Mouse (Mus musculus): ENCODE results near the gene Slc5a3. TPM values are rescaled to one million over a fixed set of nuclear protein-coding genes. Genes with fewer than 3 reads are reported as not detected.

Gene Slc5a3
- polyA plus RNA-seq, 1 experiment from 2014 or later, result 9.5 TPM

GRCm38 (mm10) chr16:92034676-92035075, 23.4 kb upstream of the Slc5a3 start:
- Histone ChIP-seq H3K27me3 (ENCODE audit: control insufficient read depth, insufficient read depth, low read length) (no peaks in the 10 kb centered on the region), H3K9ac (ENCODE audit: low read length) (no peak overlapping the region), H3K4me2 (ENCODE audit: low read depth, severe bottlenecking) (no peak overlapping the region), H3K4me3 (ENCODE audit: low read depth, low read length) (no peak overlapping the region), H3K9me3 (ENCODE audit: control insufficient read depth, low read length) (no peaks in the 10 kb centered on the region), H3K4me1 (ENCODE audit: control insufficient read depth, insufficient read depth, low read length) (no peaks in the 10 kb centered on the region), H3K36me3 (ENCODE audit: control insufficient read depth, insufficient read depth, low read length) (no peaks in the 10 kb centered on the region), H3K27ac (replicated peaks; ENCODE audit: low read depth, low read length) (no peak overlapping the region)
- DNase-seq (ENCODE audit: low spot score), result no peak
- 73% methylated on average over 5 of the region's 5 CpGs for WGBS
- no peak for ATAC-seq (ENCODE audit: insufficient number of reproducible peaks, low FRiP score, low TSS enrichment, low read depth)

- H3K27me3 ChIP-seq (ENCODE audit: control insufficient read depth, insufficient read depth, low read length), result no peaks in the 10 kb centered on the region
- H3K4me2 ChIP-seq (ENCODE audit: low read depth, severe bottlenecking), result no peak overlapping the region
- H3K36me3 ChIP-seq (ENCODE audit: control insufficient read depth, insufficient read depth, low read length), result no peaks in the 10 kb centered on the region
- H3K4me1 ChIP-seq (ENCODE audit: control insufficient read depth, insufficient read depth, low read length), result no peaks in the 10 kb centered on the region
- no peaks in the 10 kb centered on the region for H3K9me3 ChIP-seq (ENCODE audit: control insufficient read depth, low read length)
- WGBS, result 67% methylated on average over 8 of the region's 8 CpGs
- H3K4me3 ChIP-seq (ENCODE audit: low read depth, low read length), result no peak overlapping the region
- ATAC-seq (ENCODE audit: insufficient number of reproducible peaks, low FRiP score, low TSS enrichment, low read depth), result no peak
- H3K27ac ChIP-seq (replicated peaks; ENCODE audit: low read depth, low read length), result no peak overlapping the region
- no peak overlapping the region for H3K9ac ChIP-seq (ENCODE audit: low read length)
- no peak for DNase-seq (ENCODE audit: low spot score)
Observed at GRCm38 (mm10) chr16:92036701-92037100, 21.4 kb upstream of the Slc5a3 start.

GRCm38 (mm10) chr16:92037891-92038607, 20.1 kb upstream of the Slc5a3 start:
- Histone ChIP-seq H3K36me3 (ENCODE audit: control insufficient read depth, insufficient read depth, low read length) (no peaks in the 10 kb centered on the region), H3K4me2 (ENCODE audit: low read depth, severe bottlenecking) (no peak overlapping the region), H3K4me1 (ENCODE audit: control insufficient read depth, insufficient read depth, low read length) (no peaks in the 10 kb centered on the region), H3K4me3 (ENCODE audit: low read depth, low read length) (no peak overlapping the region), H3K27ac (replicated peaks; ENCODE audit: low read depth, low read length) (no peak overlapping the region), H3K9ac (ENCODE audit: low read length) (no peak overlapping the region), H3K27me3 (ENCODE audit: control insufficient read depth, insufficient read depth, low read length) (no peaks in the 10 kb centered on the region), H3K9me3 (ENCODE audit: control insufficient read depth, low read length) (no peaks in the 10 kb centered on the region)
- DNase-seq (ENCODE audit: low spot score) (no peak), ATAC-seq (ENCODE audit: insufficient number of reproducible peaks, low FRiP score, low TSS enrichment, low read depth) (no peak)
- WGBS, result 88% methylated on average over 21 of the region's 21 CpGs

GRCm38 (mm10) chr16:92039421-92039820, 18.7 kb upstream of the Slc5a3 start:
- ATAC-seq (ENCODE audit: insufficient number of reproducible peaks, low FRiP score, low TSS enrichment, low read depth) (no peak), DNase-seq (ENCODE audit: low spot score) (no peak)
- Histone ChIP-seq H3K4me3 (ENCODE audit: low read depth, low read length) (no peak overlapping the region), H3K27me3 (ENCODE audit: control insufficient read depth, insufficient read depth, low read length) (no peaks in the 10 kb centered on the region), H3K4me1 (ENCODE audit: control insufficient read depth, insufficient read depth, low read length) (no peaks in the 10 kb centered on the region), H3K9me3 (ENCODE audit: control insufficient read depth, low read length) (no peaks in the 10 kb centered on the region), H3K4me2 (ENCODE audit: low read depth, severe bottlenecking) (no peak overlapping the region), H3K9ac (ENCODE audit: low read length) (no peak overlapping the region), H3K27ac (replicated peaks; ENCODE audit: low read depth, low read length) (no peak overlapping the region), H3K36me3 (ENCODE audit: control insufficient read depth, insufficient read depth, low read length) (no peaks in the 10 kb centered on the region)
- whole genome bisulfite sequencing, result 95% methylated on average over 7 of the region's 7 CpGs

- no peak overlapping the region for H3K9ac ChIP-seq (ENCODE audit: low read length)
- H3K27me3 ChIP-seq (ENCODE audit: control insufficient read depth, insufficient read depth, low read length), result no peaks in the 10 kb centered on the region
- no peaks in the 10 kb centered on the region for H3K4me1 ChIP-seq (ENCODE audit: control insufficient read depth, insufficient read depth, low read length)
- DNase-seq (ENCODE audit: low spot score) (no peak), ATAC-seq (ENCODE audit: insufficient number of reproducible peaks, low FRiP score, low TSS enrichment, low read depth) (no peak)
- H3K4me3 ChIP-seq (ENCODE audit: low read depth, low read length), result no peak overlapping the region
- no peak overlapping the region for H3K27ac ChIP-seq (replicated peaks; ENCODE audit: low read depth, low read length)
- no peak overlapping the region for H3K4me2 ChIP-seq (ENCODE audit: low read depth, severe bottlenecking)
- no peaks in the 10 kb centered on the region for H3K36me3 ChIP-seq (ENCODE audit: control insufficient read depth, insufficient read depth, low read length)
- 93% methylated on average over 11 of the region's 11 CpGs for WGBS
- no peaks in the 10 kb centered on the region for H3K9me3 ChIP-seq (ENCODE audit: control insufficient read depth, low read length)
Observed at GRCm38 (mm10) chr16:92039966-92040365, 18.2 kb upstream of the Slc5a3 start.

- H3K27me3 ChIP-seq (ENCODE audit: control insufficient read depth, insufficient read depth, low read length), result no peaks in the 10 kb centered on the region
- no peak overlapping the region for H3K4me2 ChIP-seq (ENCODE audit: low read depth, severe bottlenecking)
- no peak overlapping the region for H3K27ac ChIP-seq (replicated peaks; ENCODE audit: low read depth, low read length)
- no peak for ATAC-seq (ENCODE audit: insufficient number of reproducible peaks, low FRiP score, low TSS enrichment, low read depth)
- H3K9ac ChIP-seq (ENCODE audit: low read length), result no peak overlapping the region
- no peak for DNase-seq (ENCODE audit: low spot score)
- 85% methylated on average over 7 of the region's 7 CpGs for WGBS
- H3K4me3 ChIP-seq (ENCODE audit: low read depth, low read length), result no peak overlapping the region
- H3K4me1 ChIP-seq (ENCODE audit: control insufficient read depth, insufficient read depth, low read length), result no peaks in the 10 kb centered on the region
- H3K36me3 ChIP-seq (ENCODE audit: control insufficient read depth, insufficient read depth, low read length), result no peaks in the 10 kb centered on the region
- H3K9me3 ChIP-seq (ENCODE audit: control insufficient read depth, low read length), result no peaks in the 10 kb centered on the region; the same call in 1 of the 2 replicates
Observed at GRCm38 (mm10) chr16:92051777-92052310, 6.3 kb upstream of the Slc5a3 start.

GRCm38 (mm10) chr16:92052569-92052968, 5.6 kb upstream of the Slc5a3 start:
- DNase-seq (ENCODE audit: low spot score) (no peak), ATAC-seq (ENCODE audit: insufficient number of reproducible peaks, low FRiP score, low TSS enrichment, low read depth) (no peak)
- no peak overlapping the region for H3K27ac ChIP-seq (replicated peaks; ENCODE audit: low read depth, low read length)
- H3K4me3 ChIP-seq (ENCODE audit: low read depth, low read length), result no peak overlapping the region
- 80% methylated on average over 10 of the region's 10 CpGs for WGBS
- H3K27me3 ChIP-seq (ENCODE audit: control insufficient read depth, insufficient read depth, low read length), result no peaks in the 10 kb centered on the region
- H3K36me3 ChIP-seq (ENCODE audit: control insufficient read depth, insufficient read depth, low read length), result no peaks in the 10 kb centered on the region
- no peak overlapping the region for H3K9ac ChIP-seq (ENCODE audit: low read length)
- H3K4me2 ChIP-seq (ENCODE audit: low read depth, severe bottlenecking), result no peak overlapping the region
- no peaks in the 10 kb centered on the region; the same call in 1 of the 2 replicates for H3K9me3 ChIP-seq (ENCODE audit: control insufficient read depth, low read length)
- no peaks in the 10 kb centered on the region for H3K4me1 ChIP-seq (ENCODE audit: control insufficient read depth, insufficient read depth, low read length)

- no peak overlapping the region for H3K9ac ChIP-seq (ENCODE audit: low read length)
- DNase-seq (ENCODE audit: low spot score) (no peak), ATAC-seq (ENCODE audit: insufficient number of reproducible peaks, low FRiP score, low TSS enrichment, low read depth) (no peak)
- H3K4me2 ChIP-seq (ENCODE audit: low read depth, severe bottlenecking), result no peak overlapping the region
- H3K9me3 ChIP-seq (ENCODE audit: control insufficient read depth, low read length), result no peaks in the 10 kb centered on the region; the same call in 1 of the 2 replicates
- H3K27me3 ChIP-seq (ENCODE audit: control insufficient read depth, insufficient read depth, low read length), result no peaks in the 10 kb centered on the region
- H3K36me3 ChIP-seq (ENCODE audit: control insufficient read depth, insufficient read depth, low read length), result no peaks in the 10 kb centered on the region; the same call in 1 of the 2 replicates
- H3K4me1 ChIP-seq (ENCODE audit: control insufficient read depth, insufficient read depth, low read length), result peaks cover 6% of the 10 kb centered on the region; the same call in 1 of the 2 replicates
- no peak overlapping the region for H3K4me3 ChIP-seq (ENCODE audit: low read depth, low read length)
- WGBS, result 66% methylated on average over 2 of the region's 2 CpGs
- no peak overlapping the region for H3K27ac ChIP-seq (replicated peaks; ENCODE audit: low read depth, low read length)
Observed at GRCm38 (mm10) chr16:92056711-92057110, 1.4 kb upstream of the Slc5a3 start.
